Mouse (Mus musculus): ENCODE measurements at regions not wholly inside any gene's neighbourhood (a gene's known extent, or its start where the extent isn't known, plus 50 kb on each side); places are given as distances from the start of the nearest gene placed in this dataset.

GRCm38 (mm10) chr6:111985452-111985851 lies 288.1 kb upstream of the Lmcd1 start:
- no peak for TF ChIP-seq CTCF (IDR thresholded peaks at IDR 0.05; ENCODE audit: control insufficient read depth, insufficient read depth, insufficient read length)
- TF ChIP-seq MAX (IDR thresholded peaks at IDR 0.05): no peak

Measured in C2C12 (cell line).